Mouse (Mus musculus) right cerebral cortex, adult 18-20 months (tissue): ENCODE results near the gene Stt3a.
A peak's percentile ranks its signal among the peaks of the same experiment; 100 is the strongest.

ENCODE experiments used
- DNase-seq: peaks from one replicate; pipeline ENCODE4 v3.0.0; 2022; ENCODE audit warnings: mixed read lengths

The Stt3a gene

GRCm38 (mm10) chr9:36707304-36707703 lies 60.2 kb downstream of the Stt3a start:
- DNase-seq, result no peak

GRCm38 (mm10) chr9:36705923-36706322 lies 61.6 kb downstream of the Stt3a start:
- DNase-seq, result no peak

DNA sequence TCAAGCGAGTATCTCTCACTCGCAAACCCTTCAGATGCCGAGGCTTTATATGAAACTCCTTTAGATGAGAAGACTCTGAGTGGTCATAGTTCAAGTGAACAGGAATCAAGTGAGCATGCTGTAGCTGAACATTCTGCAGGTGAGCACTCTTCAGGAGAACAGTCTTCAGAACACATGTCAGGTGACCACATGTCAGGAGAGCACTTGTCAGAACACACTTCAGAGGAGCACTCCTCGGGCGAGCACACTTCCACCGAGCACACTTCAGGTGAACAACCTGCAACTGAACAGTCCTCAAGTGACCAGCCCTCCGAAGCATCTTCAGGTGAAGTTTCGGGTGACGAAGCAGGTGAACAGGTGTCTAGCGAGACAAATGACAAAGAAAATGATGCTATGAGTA lies 73.2 kb downstream of the Stt3a start:
- DNase-seq, result no peak

DNA sequence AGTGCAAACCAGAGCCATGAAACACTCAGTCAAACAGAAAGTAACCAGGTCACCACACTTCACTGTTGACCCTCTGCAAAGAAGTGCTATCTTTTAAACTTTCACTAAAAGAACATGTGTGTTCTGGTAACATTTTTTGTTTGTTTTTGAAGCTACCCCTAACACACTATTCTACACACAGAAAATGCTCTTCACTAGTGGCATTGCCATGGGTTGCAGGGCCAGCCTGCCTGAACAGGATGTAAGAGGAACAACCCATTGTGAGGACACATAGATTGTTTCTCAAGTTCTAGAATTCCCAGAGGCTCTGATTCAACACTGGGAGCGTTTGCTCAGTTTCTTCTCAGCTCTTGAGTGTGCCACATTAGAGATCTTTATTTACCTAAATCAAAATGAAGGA lies 74.6 kb downstream of the Stt3a start, which contains the start of gene Acrv1:
Acrv1 (plus strand) TSS at position 301 of the 400 bp plus-strand sequence.
- no peak for DNase-seq

DNA sequence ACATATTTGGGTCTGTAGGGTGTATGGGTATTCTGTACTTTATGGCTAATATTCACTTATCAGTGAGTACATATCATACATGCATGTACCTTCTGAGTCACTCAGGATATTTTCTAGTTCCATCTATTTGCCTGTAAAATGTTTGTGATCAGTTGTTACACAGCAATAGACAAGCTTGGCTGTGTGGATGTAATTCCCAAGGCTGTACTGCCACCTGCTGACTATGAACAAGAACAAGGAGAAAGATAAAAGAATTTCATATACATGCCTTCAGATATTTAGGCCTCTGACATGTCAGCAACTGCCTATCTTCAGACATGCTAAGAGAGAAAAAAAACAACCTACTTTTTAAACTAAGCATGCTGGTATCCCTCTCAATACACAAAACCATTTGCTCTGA lies 80.2 kb downstream of the Stt3a start:
- DNase-seq, result peak; percentile 25

- no peak for DNase-seq
These were observed 86.1 kb downstream of the Stt3a start for GRCm38 (mm10) chr9:36681424-36681823.
